Mouse (Mus musculus) stomach, embryonic 16.5 days (tissue): ENCODE measurements at regions not wholly inside any gene's neighbourhood (a gene's known extent, or its start where the extent isn't known, plus 50 kb on each side); places are given as distances from the start of the nearest gene placed in this dataset.
A peak's percentile ranks its signal among the peaks of the same experiment; 100 is the strongest.
"Not testable (repeated sequence)": the region's sequence is repeated elsewhere in the genome, so short reads cannot be mapped to it uniquely, and the experiment has no call there.

Source experiments
- ATAC-seq: fragments of 200-750 bp; cut with Nextera tagmentation; 2 replicates; pipeline ENCODE4 v1.8.0; 2017; ENCODE audit warnings: moderate number of reproducible peaks, moderate TSS enrichment; ENCODE audit not compliant: insufficient read depth, low FRiP score
- H3K27ac ChIP-seq: fragments of 300-500 bp; sonication (generic); 2 replicates; pipeline ENCODE4 v1.5.1; 2014; ENCODE audit warnings: low read length
- H3K27me3 ChIP-seq: fragments of 300-500 bp; sonication (generic); 2 replicates; pipeline ENCODE4 v1.6.1; 2014; ENCODE audit warnings: low read length, control low read depth, mixed read lengths; ENCODE audit not compliant: control insufficient read depth, insufficient read depth
- H3K36me3 ChIP-seq: fragments of 300-500 bp; sonication (generic); 2 replicates; pipeline ENCODE4 v1.6.1; 2014; ENCODE audit warnings: low read length; ENCODE audit not compliant: control insufficient read depth, insufficient read depth
- H3K4me1 ChIP-seq: fragments of 300-500 bp; sonication (generic); 2 replicates; pipeline ENCODE4 v1.6.1; 2014; ENCODE audit warnings: low read length, control low read depth, mixed read lengths; ENCODE audit not compliant: control insufficient read depth, insufficient read depth
- H3K4me2 ChIP-seq: fragments of 300-500 bp; sonication (generic); 2 replicates; pipeline ENCODE4 v1.6.1; 2014; ENCODE audit warnings: low read depth, low read length, mixed read lengths
- H3K4me3 ChIP-seq: fragments of 300-500 bp; sonication (generic); replicated peaks from 2 replicates; pipeline ENCODE4 v1.5.1; 2014; ENCODE audit warnings: mild to moderate bottlenecking, low read length
- H3K9ac ChIP-seq: fragments of 300-500 bp; sonication (generic); 2 replicates; pipeline ENCODE4 v1.6.1; 2014; ENCODE audit warnings: low read length
- H3K9me3 ChIP-seq: fragments of 300-500 bp; sonication (generic); replicated peaks from 2 replicates; pipeline ENCODE4 v1.6.1; 2016; ENCODE audit warnings: low read length, control low read depth; ENCODE audit not compliant: control insufficient read depth
- WGBS: fragments of 180-500 bp; shearing (Covaris S2); extraction: QIAGEN DNeasy Blood & Tissue Kit; methylation state at CpG from one replicate; pipeline ENCODE4 v1.1.7; 2014; 5-methylcytosine and 5-hydroxymethylcytosine counted together

GRCm38 (mm10) chr2:44513080-44513724, 414.3 kb downstream of the Gtdc1 start:
- WGBS, result 63% methylated on average over 6 of the region's 6 CpGs
- Histone ChIP-seq H3K4me2 (no peak overlapping the region), H3K4me3 (no peak overlapping the region), H3K27ac (no peak overlapping the region), H3K36me3 (no peaks in the 10 kb centered on the region), H3K9ac (no peak overlapping the region), H3K9me3 (no peaks in the 10 kb centered on the region), H3K4me1 (peaks cover 3% of the 10 kb centered on the region; the same call in 1 of the 2 replicates), H3K27me3 (no peaks in the 10 kb centered on the region)
- ATAC-seq, result no peak

DNA sequence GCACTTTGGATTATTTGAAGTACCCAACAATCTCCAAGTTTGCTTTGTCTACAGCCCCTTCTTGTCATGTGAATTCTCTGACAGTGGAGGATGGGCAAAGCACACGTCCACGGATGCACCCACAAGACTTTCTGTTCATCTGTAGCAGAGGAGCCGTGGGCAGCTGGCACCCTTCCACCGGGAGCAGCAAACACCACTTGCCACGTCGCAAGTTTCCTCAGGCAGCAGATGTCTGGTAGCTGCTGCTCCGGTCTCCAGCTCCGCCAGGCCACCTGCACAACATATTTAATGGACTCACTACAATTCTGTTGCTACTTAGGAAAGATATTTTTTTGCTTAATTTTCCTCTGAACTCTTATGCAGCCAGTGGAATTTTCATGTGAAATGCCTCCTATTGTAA, 415.1 kb downstream of the Gtdc1 start:
- WGBS, result 36% methylated on average over 8 of the region's 8 CpGs
- no peak for ATAC-seq

GRCm38 (mm10) chr2:44509101-44509500, 418.4 kb downstream of the Gtdc1 start:
- no peak overlapping the region for H3K4me2 ChIP-seq
- H3K4me1 ChIP-seq, result peaks cover 3% of the 10 kb centered on the region; the same call in 1 of the 2 replicates
- 83% methylated on average over 4 of the region's 4 CpGs for whole genome bisulfite sequencing
- no peak overlapping the region for H3K27ac ChIP-seq
- no peaks in the 10 kb centered on the region for H3K36me3 ChIP-seq
- no peak overlapping the region for H3K9ac ChIP-seq
- no peaks in the 10 kb centered on the region for H3K27me3 ChIP-seq
- no peak overlapping the region for H3K4me3 ChIP-seq
- no peak for ATAC-seq
- H3K9me3 ChIP-seq, result no peaks in the 10 kb centered on the region

More for the DNA sequence above, 415.1 kb downstream of the Gtdc1 start:
- Histone ChIP-seq H3K9me3 (no peaks in the 10 kb centered on the region), H3K27me3 (no peaks in the 10 kb centered on the region), H3K4me2 (no peak overlapping the region), H3K36me3 (no peaks in the 10 kb centered on the region), H3K4me3 (no peak overlapping the region), H3K4me1 (peaks cover 3% of the 10 kb centered on the region; the same call in 1 of the 2 replicates), H3K27ac (no peak overlapping the region), H3K9ac (no peak overlapping the region)

DNA sequence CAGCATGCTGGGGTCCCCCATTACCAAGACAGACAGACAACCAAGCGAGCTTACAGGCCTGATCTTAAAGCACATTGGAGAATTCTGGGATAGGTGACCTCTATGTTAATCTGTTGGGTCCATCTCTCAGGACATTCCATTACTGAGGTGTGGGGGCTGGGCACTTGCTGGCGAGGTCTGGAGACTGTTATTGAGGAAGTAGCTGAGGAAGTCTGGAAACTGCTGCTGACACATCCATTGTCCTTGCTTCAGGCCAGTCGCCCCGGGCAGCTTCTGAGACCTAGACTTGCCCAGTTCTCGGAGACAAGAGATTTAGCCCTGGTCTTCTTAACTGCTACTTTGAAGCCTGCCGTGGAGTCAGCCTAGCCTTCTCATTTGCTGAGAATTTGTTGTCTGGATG, 423.2 kb downstream of the Gtdc1 start:
- WGBS, result 74% methylated on average over 6 of the region's 6 CpGs
- no peak overlapping the region for H3K4me2 ChIP-seq
- no peaks in the 10 kb centered on the region for H3K9me3 ChIP-seq
- H3K9ac ChIP-seq, result no peak overlapping the region
- H3K4me3 ChIP-seq, result no peak overlapping the region
- H3K27me3 ChIP-seq, result no peaks in the 10 kb centered on the region
- ATAC-seq, result no peak
- no peak overlapping the region for H3K27ac ChIP-seq
- no peaks in the 10 kb centered on the region for H3K36me3 ChIP-seq
- H3K4me1 ChIP-seq, result no peaks in the 10 kb centered on the region

DNA sequence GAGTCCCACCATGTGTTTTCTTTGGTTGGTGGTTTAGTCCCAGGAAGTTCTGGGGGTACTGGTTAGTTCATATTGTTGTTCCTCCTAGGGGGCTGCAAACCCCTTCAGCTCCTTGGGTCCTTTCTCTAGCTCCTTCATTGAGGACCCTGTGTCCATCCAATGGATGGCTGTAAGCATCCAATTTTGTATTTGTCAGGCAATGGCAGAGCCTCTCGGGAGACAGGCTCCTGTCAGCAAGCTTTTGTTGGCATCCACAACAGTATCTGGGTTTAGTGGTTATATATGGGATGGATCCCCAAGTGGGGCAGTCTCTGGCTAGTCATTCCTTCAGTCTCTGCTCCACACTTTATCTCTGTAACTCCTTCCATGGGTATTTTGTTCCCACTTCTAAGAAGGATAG, 436.7 kb downstream of the Gtdc1 start:
- not testable (repeated sequence) for H3K27ac ChIP-seq, H3K9ac ChIP-seq, H3K4me1 ChIP-seq, ATAC-seq, H3K4me2 ChIP-seq, H3K27me3 ChIP-seq, H3K9me3 ChIP-seq, H3K36me3 ChIP-seq, H3K4me3 ChIP-seq
- WGBS, result 94% methylated on average over 1 of the region's 1 CpGs

DNA sequence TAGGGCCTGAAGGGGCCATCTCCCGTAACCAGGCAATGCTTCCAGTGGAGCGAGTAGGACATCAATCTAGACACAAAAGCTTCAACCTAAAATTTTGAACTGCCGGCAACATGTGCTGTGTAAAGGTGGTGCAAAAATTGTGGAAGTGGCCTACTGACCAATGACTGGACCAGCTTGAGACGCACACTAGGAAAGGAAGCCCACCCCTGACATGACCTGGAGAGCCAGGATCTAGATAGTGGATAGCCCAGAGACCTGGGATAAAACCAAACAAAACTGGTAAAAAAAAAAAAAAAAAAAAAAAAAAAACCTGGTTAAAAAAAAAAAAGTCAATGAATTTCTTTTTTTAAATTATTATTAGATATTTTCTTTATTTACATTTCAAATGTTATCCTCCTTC, 437.2 kb downstream of the Gtdc1 start:
- no peaks in the 10 kb centered on the region for H3K9me3 ChIP-seq
- ATAC-seq, result no peak
- 93% methylated on average over 4 of the region's 4 CpGs for WGBS

DNA sequence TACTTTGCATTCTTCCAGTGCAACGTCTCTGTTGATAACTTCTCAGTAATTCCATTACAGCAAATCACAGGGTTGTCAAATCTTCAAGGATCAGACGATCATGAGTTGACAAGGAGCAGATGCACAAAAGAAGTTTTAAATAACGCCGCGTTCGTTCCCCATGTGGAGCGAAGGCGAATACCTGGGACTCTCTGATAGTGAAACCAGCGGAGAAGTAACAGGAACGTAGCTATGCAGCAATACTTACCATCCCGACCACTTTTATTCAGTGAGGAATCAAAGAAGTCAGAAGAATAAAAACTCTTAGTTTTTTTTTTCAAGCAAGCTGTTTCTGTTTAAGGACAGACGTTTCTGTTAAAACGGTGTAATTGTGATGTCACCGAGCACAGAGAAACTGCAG, 441.6 kb downstream of the Gtdc1 start:
- Histone ChIP-seq H3K9me3 (no peaks in the 10 kb centered on the region), H3K9ac (no peak overlapping the region), H3K27me3 (no peaks in the 10 kb centered on the region), H3K4me2 (peak overlapping the region; percentile 27; the same call in 1 of the 2 replicates), H3K4me3 (peak overlapping the region; percentile 8; the same call in 1 of the 2 replicates), H3K4me1 (no peaks in the 10 kb centered on the region), H3K27ac (no peak overlapping the region), H3K36me3 (no peaks in the 10 kb centered on the region)
- ATAC-seq, result no peak
- 63% methylated on average over 14 of the region's 14 CpGs for WGBS

More for the DNA sequence above, 437.2 kb downstream of the Gtdc1 start:
- H3K36me3 ChIP-seq, result no peaks in the 10 kb centered on the region
- H3K4me2 ChIP-seq, result no peak overlapping the region
- H3K4me3 ChIP-seq, result no peak overlapping the region
- no peak overlapping the region for H3K9ac ChIP-seq
- H3K4me1 ChIP-seq, result no peaks in the 10 kb centered on the region
- no peaks in the 10 kb centered on the region for H3K27me3 ChIP-seq
- no peak overlapping the region for H3K27ac ChIP-seq

GRCm38 (mm10) chr2:44479746-44480145, 447.7 kb downstream of the Gtdc1 start:
- no peak overlapping the region for H3K4me2 ChIP-seq
- ATAC-seq, result no peak
- WGBS, result 92% methylated on average over 5 of the region's 5 CpGs
- H3K4me1 ChIP-seq, result no peaks in the 10 kb centered on the region
- H3K4me3 ChIP-seq, result no peak overlapping the region
- H3K27me3 ChIP-seq, result no peaks in the 10 kb centered on the region
- no peak overlapping the region for H3K27ac ChIP-seq
- no peaks in the 10 kb centered on the region for H3K36me3 ChIP-seq
- no peaks in the 10 kb centered on the region for H3K9me3 ChIP-seq
- H3K9ac ChIP-seq, result no peak overlapping the region

DNA sequence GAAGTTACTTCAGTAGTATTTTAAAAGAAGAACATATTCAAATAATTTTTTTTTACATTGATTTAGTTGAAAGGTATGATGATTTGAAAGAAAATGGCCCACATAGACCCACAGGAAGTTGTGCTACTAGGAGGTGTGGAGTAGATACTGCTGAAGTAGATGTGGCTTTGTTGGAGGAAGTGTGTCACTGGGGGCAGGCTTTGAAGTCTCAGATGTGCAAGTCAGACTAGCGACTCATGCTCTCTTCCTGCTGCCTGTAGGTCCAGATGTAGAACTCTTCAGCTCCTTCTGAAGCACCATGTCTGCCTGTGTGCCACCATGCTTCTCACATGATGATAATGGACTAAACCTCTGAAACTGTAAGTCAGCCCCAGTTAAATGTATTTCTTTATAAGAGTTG, 452.0 kb downstream of the Gtdc1 start:
- 95% methylated on average over 1 of the region's 1 CpGs for WGBS
- no peak for ATAC-seq

More for the DNA sequence above, 452.0 kb downstream of the Gtdc1 start:
- Histone ChIP-seq H3K36me3 (no peaks in the 10 kb centered on the region), H3K27ac (no peak overlapping the region), H3K4me2 (no peak overlapping the region), H3K4me3 (no peak overlapping the region), H3K4me1 (no peaks in the 10 kb centered on the region), H3K27me3 (no peaks in the 10 kb centered on the region), H3K9me3 (no peaks in the 10 kb centered on the region), H3K9ac (no peak overlapping the region)
